Mouse (Mus musculus) CH12.LX (cell line): ENCODE results near the gene Tmem251. TPM values are rescaled to one million over a fixed set of nuclear protein-coding genes. Genes with fewer than 3 reads are reported as not detected.

Source experiments
- DNase-seq: peaks from one replicate; pipeline ENCODE4 v3.0.0-alpha.2; 2013; ENCODE audit errors: extremely low read depth
- H3K27ac ChIP-seq: 2 replicates; pipeline ENCODE4 v1.5.1; 2012; ENCODE audit warnings: low read depth, mild to moderate bottlenecking, control low read depth, moderate library complexity; ENCODE audit not compliant: insufficient read depth
- H3K27me3 ChIP-seq: replicated peaks from 2 replicates; pipeline ENCODE3; 2012; ENCODE audit warnings: inconsistent platforms
- H3K36me3 ChIP-seq, 2 experiments: replicated peaks in 1 of 2; 2 replicates each; pipeline versions ENCODE3 to v1.6.1; 2012; ENCODE audit warnings: inconsistent platforms in 1 of 2, low read length in 1 of 2, mild to moderate bottlenecking in 1 of 2, mixed read lengths in 1 of 2, moderate library complexity in 1 of 2; ENCODE audit not compliant: control insufficient read depth in 1 of 2, insufficient read depth in 1 of 2
- H3K4me1 ChIP-seq, 2 experiments: 2 replicates each; pipeline ENCODE4 v1.6.1; 2012; ENCODE audit warnings: inconsistent platforms in 1 of 2, moderate library complexity in 1 of 2; ENCODE audit not compliant: insufficient read depth in 2 of 2, control insufficient read depth in 1 of 2
- H3K4me2 ChIP-seq: 2 replicates; pipeline ENCODE4 v1.6.1; 2012; ENCODE audit warnings: low read depth, mild to moderate bottlenecking, control low read depth; ENCODE audit not compliant: poor library complexity, insufficient read depth, severe bottlenecking
- H3K4me3 ChIP-seq, 3 experiments: fragments of 150-350 bp in 1 of 3; sonication (generic) in 1 of 3; replicated peaks in 1 of 3; 2 replicates each; pipeline versions ENCODE3 to v1.5.1; 2011 to 2012; ENCODE audit warnings: low read depth in 2 of 3, low read length in 2 of 3, mild to moderate bottlenecking in 2 of 3, moderate library complexity in 2 of 3, control low read depth in 1 of 3, improper control_type of control experiment in 1 of 3, inconsistent platforms in 1 of 3, mixed read lengths in 1 of 3; ENCODE audit not compliant: poor library complexity in 1 of 3
- H3K79me2 ChIP-seq: replicated peaks from 2 replicates; pipeline ENCODE4 v1.6.1; 2012; ENCODE audit warnings: mild to moderate bottlenecking, moderate library complexity; ENCODE audit not compliant: control insufficient read depth, poor library complexity, insufficient read depth, severe bottlenecking; ENCODE audit errors: extremely low read depth
- H3K9ac ChIP-seq: 2 replicates; pipeline ENCODE4 v1.6.1; 2012; ENCODE audit warnings: low read depth, mild to moderate bottlenecking, control low read depth, moderate library complexity; ENCODE audit not compliant: insufficient read depth
- H3K9me3 ChIP-seq: replicated peaks from 2 replicates; pipeline ENCODE3; 2012; ENCODE audit warnings: low read length, inconsistent platforms, mixed read lengths
- CHD1 ChIP-seq: IDR thresholded peaks from 2 replicates; pipeline ENCODE4 v1.6.1; 2012; ENCODE audit warnings: low read depth, low read length, improper control_type of control experiment, inconsistent platforms
- CHD2 ChIP-seq: IDR thresholded peaks from 2 replicates; pipeline ENCODE4 v1.6.1; 2011; ENCODE audit warnings: low read length, improper control_type of control experiment
- CTCF ChIP-seq, 2 experiments: IDR thresholded peaks in 1 of 2; conservative IDR thresholded peaks in 1 of 2; 2 replicates each; pipeline ENCODE4 v1.5.1; 2011 to 2012; ENCODE audit warnings: low read depth in 2 of 2, low read length in 2 of 2, improper control_type of control experiment in 1 of 2, inconsistent platforms in 1 of 2, mild to moderate bottlenecking in 1 of 2, moderate library complexity in 1 of 2
- E2F4 ChIP-seq: IDR thresholded peaks from 2 replicates; pipeline ENCODE4 v1.6.1; 2011; ENCODE audit warnings: low read depth, low read length, improper control_type of control experiment; ENCODE audit not compliant: insufficient replicate concordance
- EP300 ChIP-seq: IDR thresholded peaks from 2 replicates; pipeline ENCODE4 v1.6.1; 2011; ENCODE audit warnings: low read length, improper control_type of control experiment
- ETS1 ChIP-seq: conservative IDR thresholded peaks from 2 replicates; pipeline ENCODE4 v1.6.1; 2012; ENCODE audit warnings: low read depth, mild to moderate bottlenecking, inconsistent platforms, low read length, improper control_type of control experiment, moderate library complexity
- GABPA ChIP-seq: IDR thresholded peaks from 2 replicates; pipeline ENCODE4 v1.6.1; 2012; ENCODE audit warnings: low read depth, low read length, improper control_type of control experiment, inconsistent platforms; ENCODE audit not compliant: insufficient replicate concordance
- MAX ChIP-seq: IDR thresholded peaks from 2 replicates; pipeline ENCODE4 v1.6.1; 2011; ENCODE audit warnings: low read length, improper control_type of control experiment
- MAZ ChIP-seq: IDR thresholded peaks from 2 replicates; pipeline ENCODE4 v1.6.1; 2012; ENCODE audit warnings: low read depth, mild to moderate bottlenecking, inconsistent platforms, low read length, improper control_type of control experiment, moderate library complexity
- MXI1 ChIP-seq: IDR thresholded peaks from 2 replicates; pipeline ENCODE4 v1.6.1; 2011; ENCODE audit warnings: mild to moderate bottlenecking, low read depth, low read length, improper control_type of control experiment
- NRF1 ChIP-seq: IDR thresholded peaks from 2 replicates; pipeline ENCODE4 v1.6.1; 2014; ENCODE audit warnings: low read depth, mild to moderate bottlenecking, inconsistent platforms, low read length, improper control_type of control experiment, moderate library complexity
- POLR2A ChIP-seq: IDR thresholded peaks from 2 replicates; pipeline ENCODE4 v1.6.1; 2011; ENCODE audit warnings: low read depth, mild to moderate bottlenecking, improper control_type of control experiment, low read length
- RAD21 ChIP-seq: IDR thresholded peaks from 2 replicates; pipeline ENCODE4 v1.6.1; 2011; ENCODE audit warnings: low read depth, mild to moderate bottlenecking, low read length, improper control_type of control experiment, moderate library complexity
- SMC3 ChIP-seq: IDR thresholded peaks from 2 replicates; pipeline ENCODE4 v1.6.1; 2011; ENCODE audit warnings: low read depth, low read length, improper control_type of control experiment
- TBP ChIP-seq: conservative IDR thresholded peaks from 2 replicates; pipeline ENCODE4 v1.6.1; 2011; ENCODE audit warnings: low read depth, low read length, improper control_type of control experiment
- TCF12 ChIP-seq: IDR thresholded peaks from 2 replicates; pipeline ENCODE4 v1.6.1; 2014; ENCODE audit warnings: low read depth, mild to moderate bottlenecking, inconsistent platforms, low read length, improper control_type of control experiment
- USF1 ChIP-seq: IDR thresholded peaks from 2 replicates; pipeline ENCODE4 v1.6.1; 2014; ENCODE audit warnings: low read depth, mild to moderate bottlenecking, inconsistent platforms, low read length, improper control_type of control experiment
- USF2 ChIP-seq: conservative IDR thresholded peaks from 2 replicates; pipeline ENCODE4 v1.6.1; 2011; ENCODE audit warnings: low read depth, low read length, improper control_type of control experiment
- ZMIZ1 ChIP-seq: IDR thresholded peaks from 2 replicates; pipeline ENCODE4 v1.6.1; 2012; ENCODE audit warnings: low read depth, mild to moderate bottlenecking, inconsistent platforms, low read length, improper control_type of control experiment
- ZNF384 ChIP-seq: IDR thresholded peaks from 2 replicates; pipeline ENCODE4 v1.6.1; 2012; ENCODE audit warnings: low read depth, low read length, improper control_type of control experiment, inconsistent platforms
- dilution Hi-C: fragments of 300-500 bp; cut with MboI; formaldehyde crosslinking; loops from 2 replicates; pipeline ENCODE4 v1.14.3; 2020; ENCODE audit warnings: low sequenced_read_pairs; ENCODE audit not compliant: extremely low pct_unique_long_range_greater_than_20kb, extremely low pct_ligation_motif_present
- in situ Hi-C: fragments of 300-500 bp; cut with MboI; formaldehyde crosslinking; loops from 3 replicates; pipeline ENCODE4 v1.14.3; 2019; ENCODE audit warnings: low sequenced_read_pairs, low pct_ligation_motif_present, low pct_unique_long_range_greater_than_20kb, mixed read lengths
- polyA plus RNA-seq: library from polyadenylated mRNA; unstranded; fragments of >175 nt; gene quantifications from 2 replicates; pipeline ENCODE4 v1.2.1, GENCODE M21; 2012; ENCODE audit warnings: low read depth; ENCODE audit not compliant: insufficient read length
- total RNA-seq, 2 experiments: library from RNA; depleted of rRNA; stranded (reverse); fragments of 300-350 nt in 1 of 2; fragments of >200 nt in 1 of 2; gene quantifications; 2 replicates each; pipeline ENCODE4 v1.2.3; 2012 to 2014

The Tmem251 gene
- total and polyA plus RNA-seq, 3 experiments, result 3.9 to 13.9 (median 11.1) TPM

- Histone ChIP-seq H3K4me2 (no peak overlapping the region), H3K4me1 (peaks cover 0 to 11% of the 10 kb centered on the region in 2 experiments; a peak in 1 of 4 replicates), H3K4me3 (no peak overlapping the region), H3K27me3 (no peaks in the 10 kb centered on the region), H3K27ac (no peak overlapping the region), H3K9me3 (no peaks in the 10 kb centered on the region), H3K36me3 (no peaks in the 10 kb centered on the region), H3K9ac (no peak overlapping the region), H3K79me2 (no peaks in the 10 kb centered on the region)
- in situ Hi-C loops (no loop called here), dilution Hi-C loops (no loop called here)
- DNase-seq, result no peak
- TF ChIP-seq NRF1, result no peak
These were observed 12.6 kb upstream of the Tmem251 start for GRCm38 (mm10) chr12:102730798-102731619.

DNA sequence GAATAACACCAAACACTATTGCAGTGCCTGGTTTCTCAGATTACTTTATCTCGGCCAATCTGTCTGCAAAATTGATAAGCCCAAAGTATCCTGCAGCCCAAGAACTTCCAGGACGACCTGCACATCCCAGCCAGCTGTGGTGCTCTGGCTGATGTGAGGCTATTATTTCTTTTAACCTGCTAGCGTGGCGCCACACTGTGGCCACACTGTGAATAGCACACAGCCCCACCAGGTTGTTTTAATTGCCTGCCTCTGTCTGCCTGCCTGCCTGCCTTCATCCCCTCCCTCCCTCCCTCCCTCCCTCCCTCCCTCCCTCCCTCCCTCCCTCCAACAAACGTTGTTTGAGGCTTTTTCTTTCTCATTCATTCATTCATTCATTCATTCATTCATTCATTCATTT, 10.2 kb upstream of the Tmem251 start:
- Histone ChIP-seq H3K79me2 (no peaks in the 10 kb centered on the region), H3K27me3 (no peaks in the 10 kb centered on the region), H3K4me1 (peaks cover 0 to 7% of the 10 kb centered on the region in 2 experiments; a peak in 1 of 4 replicates), H3K4me3 (no peak overlapping the region), H3K9me3 (no peaks in the 10 kb centered on the region), H3K4me2 (no peak overlapping the region), H3K36me3 (no peaks in the 10 kb centered on the region), H3K9ac (no peak overlapping the region), H3K27ac (no peak overlapping the region)
- dilution Hi-C loops (no loop called here), in situ Hi-C loops (no loop called here)
- TF ChIP-seq MAZ (no peak), MXI1 (no peak), EP300 (no peak), RAD21 (peak; percentile 74), CHD2 (no peak), CTCF (conservative IDR thresholded peaks at IDR 0.05 in 1 of 2, IDR thresholded peaks at IDR 0.05 in 1 of 2; ENCODE audit: low read depth in 2 of 2, low read length in 2 of 2) (peak; percentile 56 to 81; a peak in 3 of 4 replicates), GABPA (no peak), POLR2A (no peak), ETS1 (no peak), TCF12 (no peak), CHD1 (no peak), E2F4 (no peak), USF1 (no peak), TBP (no peak), ZNF384 (no peak), MAX (no peak), USF2 (no peak), SMC3 (peak; percentile 68), ZMIZ1 (no peak)
- DNase-seq, result peak; percentile 67
